Mouse (Mus musculus) liver, embryonic 15.5 days (tissue): Measurements from ENCODE around the gene Vmac. TPM values are rescaled to one million over a fixed set of nuclear protein-coding genes. Genes with fewer than 3 reads are reported as not detected.

Source experiments
- ATAC-seq: fragments of 200-750 bp; cut with Nextera tagmentation; 2 replicates; pipeline ENCODE4 v1.8.0; 2017; ENCODE audit warnings: moderate number of reproducible peaks, mild to moderate bottlenecking, moderate library complexity; ENCODE audit not compliant: insufficient read depth
- H3K27ac ChIP-seq: fragments of 300-500 bp; sonication (generic); replicated peaks from 2 replicates; pipeline ENCODE4 v1.5.1; 2015; ENCODE audit warnings: mild to moderate bottlenecking, inconsistent platforms
- H3K27me3 ChIP-seq: fragments of 300-500 bp; sonication (generic); 2 replicates; pipeline ENCODE4 v1.6.1; 2015; ENCODE audit warnings: mild to moderate bottlenecking, inconsistent platforms
- H3K36me3 ChIP-seq: fragments of 300-500 bp; sonication (generic); replicated peaks from 2 replicates; pipeline ENCODE4 v1.6.1; 2015; ENCODE audit warnings: moderate library complexity, mild to moderate bottlenecking, inconsistent platforms
- H3K4me1 ChIP-seq: fragments of 300-500 bp; sonication (generic); replicated peaks from 2 replicates; pipeline ENCODE4 v1.6.1; 2015; ENCODE audit warnings: inconsistent platforms
- H3K4me2 ChIP-seq: fragments of 300-500 bp; sonication (generic); 2 replicates; pipeline ENCODE4 v1.6.1; 2015; ENCODE audit warnings: moderate library complexity, mild to moderate bottlenecking, inconsistent platforms
- H3K4me3 ChIP-seq: fragments of 300-500 bp; sonication (generic); replicated peaks from 2 replicates; pipeline ENCODE4 v1.5.1; 2015; ENCODE audit warnings: mild to moderate bottlenecking, inconsistent platforms
- H3K9ac ChIP-seq: fragments of 300-500 bp; sonication (generic); 2 replicates; pipeline ENCODE4 v1.6.1; 2015; ENCODE audit warnings: moderate library complexity, mild to moderate bottlenecking, inconsistent platforms
- H3K9me3 ChIP-seq: fragments of 300-500 bp; sonication (generic); replicated peaks from 2 replicates; pipeline ENCODE4 v1.6.1; 2016; ENCODE audit warnings: inconsistent platforms
- WGBS: fragments of 180-500 bp; shearing (Covaris S2); methylation state at CpG from one replicate; pipeline ENCODE4 v1.1.7; 2015; ENCODE audit warnings: mixed read lengths; ENCODE audit not compliant: insufficient replicate concordance; 5-methylcytosine and 5-hydroxymethylcytosine counted together
- polyA plus RNA-seq: library from polyadenylated mRNA; unstranded; fragments of >200 nt; fragmentation: Nextera tagmentation; extraction: Ambion mirVana; gene quantifications from 2 replicates; pipeline ENCODE4 v1.2.1, GENCODE M21; 2015

The Vmac gene
- polyA plus RNA-seq, 1 experiment from 2014 or later: 2.4 TPM

GRCm38 (mm10) chr17:56758132-56758531, 40.3 kb upstream of the Vmac start:
- Histone ChIP-seq H3K36me3 (no peaks in the 10 kb centered on the region), H3K4me1 (peaks cover 74% of the 10 kb centered on the region), H3K9me3 (no peaks in the 10 kb centered on the region), H3K4me3 (peak overlapping the region; percentile 57; the same call in 1 of the 2 replicates), H3K4me2 (peak overlapping the region; percentile 96), H3K9ac (no peak overlapping the region), H3K27me3 (peaks cover 60% of the 10 kb centered on the region), H3K27ac (peak overlapping the region; percentile 74; the same call in 1 of the 2 replicates)
- 5% methylated on average over 12 of the region's 12 CpGs for WGBS
- 0 out of 2 replicates have a peak, but pooled peaks have one; percentile 2 for ATAC-seq

DNA sequence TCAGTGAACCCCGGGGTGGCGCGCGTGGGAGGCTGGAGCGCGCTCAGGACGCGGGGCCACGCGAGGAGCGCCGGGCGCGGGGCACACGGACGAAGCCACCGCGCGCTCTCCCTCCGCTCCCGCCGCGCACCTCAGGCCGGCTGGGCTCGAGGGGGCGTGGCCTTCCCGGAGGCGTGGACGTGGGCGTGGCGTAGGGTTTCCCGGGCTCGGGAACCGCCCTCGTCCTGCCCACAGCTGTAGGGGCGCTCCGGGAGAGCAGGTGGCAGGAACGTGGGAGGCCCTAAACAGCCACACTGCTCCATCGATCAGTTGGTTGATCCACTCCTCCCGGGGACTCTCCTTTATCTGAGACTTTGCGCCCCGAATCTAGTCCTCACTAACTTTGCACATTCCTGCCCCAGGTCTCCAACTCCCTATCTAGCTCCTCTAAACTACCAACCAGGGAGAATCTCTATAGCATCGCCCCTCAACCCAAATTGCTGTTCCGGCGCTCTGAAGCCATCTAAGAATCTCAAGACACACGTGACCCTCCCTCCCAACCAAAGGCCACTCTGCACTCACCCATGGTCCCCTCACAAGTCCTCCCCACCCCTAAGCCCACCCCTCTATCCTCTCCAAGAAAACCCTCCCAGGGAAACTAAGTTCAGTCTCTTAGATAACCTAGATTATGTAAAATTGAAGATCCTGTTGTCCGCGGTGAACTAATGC, 39.7 kb upstream of the Vmac start, which contains the start of gene Nrtn:
Gene Nrtn, minus strand, starts transcription at position 115 of the 708 bp plus-strand sequence.
- peak; percentile 50 for ATAC-seq
- WGBS: under 1% methylated on average over 47 of the region's 48 CpGs
- Histone ChIP-seq H3K27me3 (peaks cover 65% of the 10 kb centered on the region), H3K4me3 (peak within 1 kb of the TSS; percentile 57), H3K4me1 (peaks cover 68% of the 10 kb centered on the region), H3K4me2 (peak within 1 kb of the TSS; percentile 96), H3K9me3 (no peaks in the 10 kb centered on the region), H3K9ac (peak within 1 kb of the TSS; percentile 51; the same call in 1 of the 2 replicates), H3K36me3 (no peaks in the 10 kb centered on the region), H3K27ac (peak within 1 kb of the TSS; percentile 74)

- ATAC-seq: peak; percentile 4; the same call in 1 of the 2 replicates
- Histone ChIP-seq H3K36me3 (no peaks in the 10 kb centered on the region), H3K9me3 (no peaks in the 10 kb centered on the region), H3K27ac (no peak overlapping the region; the same call in 1 of the 2 replicates), H3K4me1 (peaks cover 66% of the 10 kb centered on the region), H3K4me3 (peak overlapping the region; percentile 57), H3K4me2 (peak overlapping the region; percentile 96), H3K27me3 (peaks cover 73% of the 10 kb centered on the region), H3K9ac (peak overlapping the region; percentile 51; the same call in 1 of the 2 replicates)
- 1% methylated on average over 51 of the region's 51 CpGs for WGBS
Measured at GRCm38 (mm10) chr17:56756703-56757399, 39.0 kb upstream of the Vmac start.

DNA sequence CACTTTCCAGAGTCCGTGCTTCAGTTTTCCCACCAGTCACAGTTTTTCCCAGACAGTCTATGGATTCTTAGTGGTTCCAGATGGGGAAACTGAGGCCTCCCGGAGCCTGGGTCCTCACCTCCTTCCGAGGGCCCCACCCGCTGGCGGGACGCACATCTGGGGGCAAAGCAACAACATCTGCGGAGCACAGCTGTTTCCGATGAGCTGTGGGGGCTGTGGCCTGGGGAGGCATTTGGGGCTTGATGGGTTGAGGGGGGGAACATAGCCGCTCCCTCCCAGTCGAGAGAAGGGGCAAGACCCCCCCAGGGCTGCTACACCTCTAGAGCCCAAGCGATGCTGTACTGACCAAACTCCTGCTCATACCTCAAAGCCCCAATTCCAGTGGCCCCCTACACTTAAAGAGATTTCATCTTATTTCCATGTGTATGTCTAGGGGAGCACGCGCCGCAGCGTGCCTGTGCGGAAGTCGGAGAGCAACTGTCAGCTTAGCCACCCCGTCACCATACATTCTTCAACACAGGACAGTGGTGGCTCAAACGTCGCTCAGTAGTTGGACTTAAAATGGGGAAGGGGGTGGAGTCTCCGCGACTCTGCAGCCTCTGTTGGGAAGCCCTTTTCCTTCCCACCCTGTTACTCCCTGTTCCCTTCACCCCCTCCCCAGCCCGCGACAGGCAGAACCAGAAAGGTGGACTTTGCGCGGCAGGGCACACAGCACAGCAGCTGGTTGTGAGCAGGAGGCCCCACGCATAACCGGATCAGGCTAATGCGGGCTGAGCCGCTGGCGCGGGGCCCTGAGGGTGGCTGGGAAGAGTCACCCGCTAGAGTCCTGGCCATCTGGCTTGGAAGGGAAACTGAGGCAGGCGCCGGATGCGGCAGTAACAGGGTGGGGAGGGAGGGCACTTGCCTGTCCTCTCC, 36.7 kb upstream of the Vmac start:
- H3K27me3 ChIP-seq: peaks cover 88% of the 10 kb centered on the region
- no peak overlapping the region for H3K27ac ChIP-seq
- H3K9me3 ChIP-seq: no peaks in the 10 kb centered on the region
- H3K4me3 ChIP-seq: no peak overlapping the region
- no peak overlapping the region for H3K9ac ChIP-seq
- H3K36me3 ChIP-seq: no peaks in the 10 kb centered on the region
- H3K4me1 ChIP-seq: peaks cover 50% of the 10 kb centered on the region
- H3K4me2 ChIP-seq: peak overlapping the region; percentile 48
- ATAC-seq: no peak
- 10% methylated on average over 36 of the region's 36 CpGs for WGBS

DNA sequence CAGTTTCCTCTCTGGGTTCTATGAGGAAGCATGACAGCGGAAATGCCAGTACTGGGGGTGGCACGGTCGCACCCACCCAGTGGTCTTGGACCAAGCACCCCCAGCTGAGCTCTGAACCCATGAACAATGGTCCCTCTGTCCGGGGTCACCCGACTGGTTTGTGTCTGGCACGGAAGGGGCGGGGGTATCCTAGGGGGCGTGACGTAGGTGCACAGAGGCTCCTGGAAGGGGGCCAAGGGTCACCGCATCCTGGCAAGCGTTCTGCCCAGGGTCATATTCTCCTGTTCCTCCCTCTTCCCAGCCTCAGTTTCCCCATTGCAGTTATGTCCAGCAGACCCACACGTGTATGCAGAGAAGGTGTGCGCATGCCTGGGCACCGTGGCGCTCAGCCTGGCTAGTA, 35.6 kb upstream of the Vmac start:
- Histone ChIP-seq H3K9ac (no peak overlapping the region), H3K9me3 (no peaks in the 10 kb centered on the region), H3K4me1 (peaks cover 39% of the 10 kb centered on the region), H3K27me3 (peaks cover 90% of the 10 kb centered on the region), H3K4me3 (no peak overlapping the region), H3K4me2 (no peak overlapping the region), H3K27ac (no peak overlapping the region), H3K36me3 (no peaks in the 10 kb centered on the region)
- ATAC-seq: no peak
- 42% methylated on average over 15 of the region's 15 CpGs for WGBS

- Histone ChIP-seq H3K9me3 (no peaks in the 10 kb centered on the region), H3K4me2 (peak overlapping the region; percentile 64), H3K4me3 (peak overlapping the region; percentile 39), H3K36me3 (no peaks in the 10 kb centered on the region), H3K27ac (no peak overlapping the region), H3K9ac (no peak overlapping the region), H3K27me3 (peaks cover 94% of the 10 kb centered on the region), H3K4me1 (peaks cover 20% of the 10 kb centered on the region)
- WGBS: 24% methylated on average over 71 of the region's 71 CpGs
- ATAC-seq: peak; percentile 57
Measured at GRCm38 (mm10) chr17:56751404-56752072, 33.7 kb upstream of the Vmac start.

DNA sequence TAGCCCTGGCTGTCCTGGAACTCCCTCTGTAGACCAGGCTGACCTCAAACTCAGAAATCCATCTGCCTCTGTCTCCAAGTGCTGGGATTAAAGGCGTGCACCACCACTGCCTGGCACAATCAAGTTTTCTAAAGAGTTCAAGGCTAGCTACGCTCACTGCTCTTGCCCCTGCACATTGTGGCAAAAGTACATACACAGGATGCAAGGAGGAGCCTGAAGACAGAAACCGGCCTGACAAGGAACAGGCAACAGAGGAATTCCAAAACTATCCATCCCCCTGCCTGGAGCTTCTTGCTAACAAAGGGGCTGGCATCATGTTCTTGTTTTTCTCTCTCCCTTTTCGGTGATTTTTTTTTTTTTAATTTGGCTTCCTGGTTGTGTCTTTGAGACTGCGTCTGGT, 26.4 kb upstream of the Vmac start:
- H3K9me3 ChIP-seq: no peaks in the 10 kb centered on the region
- no peak for ATAC-seq
- no peaks in the 10 kb centered on the region for H3K4me1 ChIP-seq
- no peak overlapping the region for H3K4me3 ChIP-seq
- H3K27ac ChIP-seq: no peak overlapping the region
- no peak overlapping the region for H3K4me2 ChIP-seq
- no peaks in the 10 kb centered on the region for H3K36me3 ChIP-seq
- WGBS: 46% methylated on average over 5 of the region's 5 CpGs
- H3K9ac ChIP-seq: no peak overlapping the region
- peaks cover 28% of the 10 kb centered on the region for H3K27me3 ChIP-seq

- no peak overlapping the region for H3K27ac ChIP-seq
- peaks cover 25% of the 10 kb centered on the region for H3K27me3 ChIP-seq
- H3K4me2 ChIP-seq: no peak overlapping the region
- WGBS: 73% methylated on average over 17 of the region's 17 CpGs
- no peaks in the 10 kb centered on the region for H3K36me3 ChIP-seq
- H3K9ac ChIP-seq: no peak overlapping the region
- ATAC-seq: no peak
- no peak overlapping the region for H3K4me3 ChIP-seq
- no peaks in the 10 kb centered on the region for H3K9me3 ChIP-seq
- H3K4me1 ChIP-seq: no peaks in the 10 kb centered on the region
Measured at GRCm38 (mm10) chr17:56740788-56741160, 23.0 kb upstream of the Vmac start.

DNA sequence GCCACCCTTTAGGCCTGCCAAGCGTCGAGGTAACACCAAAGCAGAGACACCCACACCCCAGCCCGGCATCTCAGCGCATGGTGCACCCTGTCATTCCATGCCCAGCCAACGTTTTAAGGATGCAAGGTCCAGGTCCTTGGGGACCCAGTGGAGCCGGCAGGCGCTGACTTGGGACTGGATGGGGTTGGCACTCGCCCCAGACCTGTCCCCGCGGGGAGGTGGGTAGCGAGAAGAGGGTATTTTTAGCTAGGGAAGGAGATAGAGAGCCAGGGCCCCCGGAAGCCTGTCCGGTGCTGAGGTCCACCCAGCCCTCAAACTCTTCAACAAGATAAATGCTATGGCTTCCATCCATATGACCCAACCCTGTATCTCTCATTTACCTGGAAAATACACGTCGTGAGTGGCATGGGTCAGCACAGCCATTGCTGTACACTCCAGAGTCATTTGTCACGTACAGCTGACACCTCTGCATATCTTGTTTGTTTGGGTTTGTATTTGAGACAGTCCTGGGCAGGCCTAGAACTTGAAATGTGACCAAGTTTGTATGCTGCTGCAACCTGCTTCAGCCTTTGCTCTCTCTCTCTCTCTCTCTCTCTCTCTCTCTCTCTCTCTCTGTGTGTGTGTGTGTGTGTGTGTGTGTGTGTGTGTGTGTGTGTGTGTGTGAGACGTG, 22.4 kb upstream of the Vmac start:
- Histone ChIP-seq H3K36me3 (no peaks in the 10 kb centered on the region), H3K4me1 (no peaks in the 10 kb centered on the region), H3K4me2 (no peak overlapping the region), H3K4me3 (no peak overlapping the region), H3K27ac (no peak overlapping the region), H3K9me3 (no peaks in the 10 kb centered on the region), H3K9ac (no peak overlapping the region), H3K27me3 (peaks cover 28% of the 10 kb centered on the region)
- 65% methylated on average over 17 of the region's 17 CpGs for WGBS
- no peak for ATAC-seq

GRCm38 (mm10) chr17:56738221-56738620, 20.4 kb upstream of the Vmac start:
- Histone ChIP-seq H3K9ac (no peak overlapping the region), H3K4me2 (no peak overlapping the region), H3K9me3 (no peaks in the 10 kb centered on the region), H3K4me1 (no peaks in the 10 kb centered on the region), H3K27me3 (peaks cover 45% of the 10 kb centered on the region), H3K27ac (no peak overlapping the region), H3K36me3 (no peaks in the 10 kb centered on the region), H3K4me3 (no peak overlapping the region)
- ATAC-seq: no peak
- WGBS: 68% methylated on average over 10 of the region's 10 CpGs
